Comparison of ENCODE assay signal across 8 mouse cellular contexts in the genomic region with DNA sequence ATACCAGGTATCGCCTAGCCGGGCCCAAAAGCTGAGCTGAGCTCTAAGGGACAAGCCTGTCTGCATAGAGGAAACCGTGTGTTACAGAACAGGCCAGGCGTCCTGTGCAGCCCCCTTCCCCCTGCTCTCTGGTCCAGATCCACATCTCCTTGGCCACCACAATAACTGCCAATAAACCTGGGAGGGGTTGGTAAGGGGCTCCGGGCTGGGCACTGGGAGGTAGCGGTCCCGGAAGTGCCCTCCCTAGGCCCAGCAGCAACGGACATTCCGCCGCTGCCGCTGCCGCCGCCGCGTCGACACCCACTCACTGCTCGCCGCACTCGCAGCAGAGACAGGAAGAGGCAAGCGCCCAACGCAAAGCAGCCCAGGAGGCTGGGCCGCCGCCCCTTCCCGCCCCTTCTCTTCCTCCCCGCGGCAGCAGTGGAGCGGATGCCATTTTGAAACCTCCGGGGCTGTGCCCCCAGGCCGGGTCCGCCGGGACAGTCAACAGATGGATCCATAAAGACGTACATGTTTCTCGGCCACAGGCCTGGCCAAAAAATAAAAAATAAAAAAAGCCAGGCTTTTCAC. TPM values are rescaled to one million over a fixed set of nuclear protein-coding genes. Genes with fewer than 3 reads are reported as not detected.
DNase-seq lines count a peak whose midpoint lies in the region; ATAC-seq and TF ChIP-seq lines count a peak whose summit lies in the region.

No protein-coding gene starts in this region.

- H3K9me3 ChIP-seq in forebrain, embryonic 10.5 days, result no peaks in the 10 kb centered on the region
- no peaks in the 10 kb centered on the region for H3K9me3 ChIP-seq in heart, embryonic 15.5 days (replicated peaks)
- H3K9me3 ChIP-seq in liver, embryonic 16.5 days (replicated peaks; ENCODE audit: control insufficient read depth, low read length), result no peaks in the 10 kb centered on the region
- no peaks in the 10 kb centered on the region for H3K9me3 ChIP-seq in stomach, postnatal 0 days (ENCODE audit: control insufficient read depth, low read length)

- peak; percentile 27 for TF ChIP-seq EP300 in stomach, postnatal 0 days (optimal IDR thresholded peaks at IDR 0.05)

- peaks cover 6% of the 10 kb centered on the region; the same call in 1 of the 2 replicates for H3K4me1 ChIP-seq in bone marrow, adult 2 months (ENCODE audit: control insufficient read depth, insufficient read depth, low read length)
- H3K4me1 ChIP-seq in forebrain, embryonic 10.5 days, result peaks cover 98% of the 10 kb centered on the region
- peaks cover 68% of the 10 kb centered on the region for H3K4me1 ChIP-seq in heart, embryonic 15.5 days (replicated peaks)
- H3K4me1 ChIP-seq in liver, embryonic 16.5 days (ENCODE audit: control insufficient read depth, low read depth, low read length), result peaks cover 67% of the 10 kb centered on the region
- peaks cover 21% of the 10 kb centered on the region for H3K4me1 ChIP-seq in stomach, postnatal 0 days (replicated peaks; ENCODE audit: control insufficient read depth, insufficient read depth)

- H3K4me2 ChIP-seq in heart, embryonic 15.5 days, result peak overlapping the region; percentile 94
- H3K4me2 ChIP-seq in liver, embryonic 16.5 days (ENCODE audit: low read depth, low read length), result peak overlapping the region; percentile 99
- H3K4me2 ChIP-seq in stomach, postnatal 0 days (replicated peaks; ENCODE audit: low read depth), result peak overlapping the region; percentile 99

- under 1% methylated on average over 33 of the region's 33 CpGs for WGBS in bone marrow, adult 2 months
- WGBS in forebrain, embryonic 10.5 days, result 2% methylated on average over 33 of the region's 33 CpGs
- WGBS in heart, embryonic 15.5 days, result 1% methylated on average over 33 of the region's 33 CpGs
- whole genome bisulfite sequencing in liver, embryonic 16.5 days (ENCODE audit: insufficient replicate concordance), result under 1% methylated on average over 33 of the region's 33 CpGs
- WGBS in stomach, postnatal 0 days, result 3% methylated on average over 33 of the region's 33 CpGs

- DNase-seq in CD4-positive, CD25-positive, alpha-beta regulatory T cell, adult 2 months (ENCODE audit: low read depth, low spot score), result peak; percentile 93
- peak; percentile 69 for DNase-seq in forebrain, embryonic 10.5 days (ENCODE audit: extremely low spot score, low spot score)
- DNase-seq in kidney, postnatal 14 days, result peak; percentile 90
- peak; percentile 74 for DNase-seq in neural tube, embryonic 10.5 days (ENCODE audit: extremely low spot score, low spot score)
- DNase-seq in stomach, postnatal 0 days (ENCODE audit: low spot score), result peak; percentile 87

- peak overlapping the region; percentile 100 for H3K9ac ChIP-seq in heart, embryonic 15.5 days
- peak overlapping the region; percentile 92 for H3K9ac ChIP-seq in liver, embryonic 16.5 days (ENCODE audit: low read depth, low read length)
- H3K9ac ChIP-seq in stomach, postnatal 0 days (ENCODE audit: low read length), result peak overlapping the region; percentile 94

- H3K4me3 ChIP-seq in bone marrow, adult 2 months (replicated peaks; ENCODE audit: control insufficient read depth, low read depth, low read length), result peak overlapping the region; percentile 85
- H3K4me3 ChIP-seq in forebrain, embryonic 10.5 days, result peak overlapping the region; percentile 80
- H3K4me3 ChIP-seq in heart, embryonic 15.5 days, result peak overlapping the region; percentile 94
- peak overlapping the region; percentile 78 for H3K4me3 ChIP-seq in liver, embryonic 16.5 days (ENCODE audit: low read depth, low read length)
- H3K4me3 ChIP-seq in stomach, postnatal 0 days (ENCODE audit: low read depth, low read length), result peak overlapping the region; percentile 83

- TF ChIP-seq POLR2A in bone marrow, adult 2 months (IDR thresholded peaks at IDR 0.05; ENCODE audit: borderline replicate concordance, control insufficient read depth, low read depth, low read length), result peak; percentile 96

- H3K36me3 ChIP-seq in forebrain, embryonic 10.5 days (replicated peaks), result peaks cover 48% of the 10 kb centered on the region
- H3K36me3 ChIP-seq in heart, embryonic 15.5 days, result no peaks in the 10 kb centered on the region
- H3K36me3 ChIP-seq in liver, embryonic 16.5 days (ENCODE audit: control insufficient read depth, insufficient read depth), result 0 out of 2 replicates have a peak, but pooled peaks cover 2% of the 10 kb centered on the region
- no peaks in the 10 kb centered on the region for H3K36me3 ChIP-seq in stomach, postnatal 0 days (ENCODE audit: control insufficient read depth, insufficient read depth, low read length)

- ATAC-seq in heart, embryonic 15.5 days (replicated peaks; ENCODE audit: insufficient number of reproducible peaks, insufficient read depth, low FRiP score, low read depth), result peak; percentile 45
- ATAC-seq in liver, embryonic 16.5 days (ENCODE audit: low read depth), result peak; percentile 28
- peak; percentile 54; the same call in 1 of the 2 replicates for ATAC-seq in stomach, postnatal 0 days (ENCODE audit: low FRiP score, low TSS enrichment)

- no peaks in the 10 kb centered on the region for H3K27me3 ChIP-seq in forebrain, embryonic 10.5 days (ENCODE audit: poor library complexity, severe bottlenecking)
- H3K27me3 ChIP-seq in heart, embryonic 15.5 days, result no peaks in the 10 kb centered on the region
- no peaks in the 10 kb centered on the region for H3K27me3 ChIP-seq in liver, embryonic 16.5 days (ENCODE audit: control insufficient read depth, insufficient read depth, low read depth, low read length)
- H3K27me3 ChIP-seq in stomach, postnatal 0 days (ENCODE audit: control insufficient read depth, insufficient read depth, low read length), result no peaks in the 10 kb centered on the region

- H3K27ac ChIP-seq in bone marrow, adult 2 months (ENCODE audit: control insufficient read depth, insufficient read depth, low read depth, low read length, poor library complexity), result peak overlapping the region; percentile 96
- H3K27ac ChIP-seq in forebrain, embryonic 10.5 days, result peak overlapping the region; percentile 97
- H3K27ac ChIP-seq in heart, embryonic 15.5 days, result peak overlapping the region; percentile 89
- peak overlapping the region; percentile 92 for H3K27ac ChIP-seq in liver, embryonic 16.5 days (ENCODE audit: low read length)
- peak overlapping the region; percentile 93 for H3K27ac ChIP-seq in stomach, postnatal 0 days (replicated peaks)

- TF ChIP-seq CTCF in bone marrow, adult 2 months (IDR thresholded peaks at IDR 0.05; ENCODE audit: control insufficient read depth, insufficient read depth, low read length), result no peak
- no peak for TF ChIP-seq CTCF in stomach, postnatal 0 days (IDR thresholded peaks at IDR 0.05; ENCODE audit: low read depth)

RNA-seq across cellular contexts. Expression of a gene that starts 2.0 kb away (rescaled TPM):
- polyA plus RNA-seq in bone marrow, adult 2 months (2011; ENCODE audit: insufficient read depth, insufficient read length, low replicate concordance, missing spikeins), result 198 and 273 TPM in 2 replicates
- 526 and 533 TPM in 2 replicates for polyA plus RNA-seq in forebrain, embryonic 10.5 days (2016; fragmentation: Nextera tagmentation; extraction: Ambion mirVana)
- 367 and 431 TPM in 2 replicates for polyA plus RNA-seq in heart, embryonic 15.5 days (2015; fragmentation: Nextera tagmentation; extraction: Ambion mirVana)
- polyA plus RNA-seq in liver, embryonic 16.5 days (2015; fragmentation: Nextera tagmentation; extraction: Ambion mirVana), result 144 and 153 TPM in 2 replicates
- 189 and 195 TPM in 2 replicates for polyA plus RNA-seq in stomach, postnatal 0 days (2015; fragmentation: Nextera tagmentation; extraction: Ambion mirVana)

RNA-seq across cellular contexts. Expression of a gene that starts 24.1 kb away (rescaled TPM):
- 2.1 TPM in 1 of 2 replicates, not detected in the other for polyA plus RNA-seq in bone marrow, adult 2 months (2011; ENCODE audit: insufficient read depth, insufficient read length, low replicate concordance, missing spikeins)
- polyA plus RNA-seq in forebrain, embryonic 10.5 days (2016; fragmentation: Nextera tagmentation; extraction: Ambion mirVana), result 1.4 and 2.0 TPM in 2 replicates
- 9.7 and 10.7 TPM in 2 replicates for polyA plus RNA-seq in heart, embryonic 15.5 days (2015; fragmentation: Nextera tagmentation; extraction: Ambion mirVana)
- polyA plus RNA-seq in liver, embryonic 16.5 days (2015; fragmentation: Nextera tagmentation; extraction: Ambion mirVana), result 0.33 and 1.4 TPM in 2 replicates
- polyA plus RNA-seq in stomach, postnatal 0 days (2015; fragmentation: Nextera tagmentation; extraction: Ambion mirVana), result 16.3 and 19.1 TPM in 2 replicates

RNA-seq across cellular contexts. Expression of a gene that starts 36.2 kb away (rescaled TPM):
- polyA plus RNA-seq in bone marrow, adult 2 months (2011; ENCODE audit: insufficient read depth, insufficient read length, low replicate concordance, missing spikeins), result 1.8 and 4.7 TPM in 2 replicates
- 8.8 and 9.0 TPM in 2 replicates for polyA plus RNA-seq in forebrain, embryonic 10.5 days (2016; fragmentation: Nextera tagmentation; extraction: Ambion mirVana)
- 2.5 and 3.6 TPM in 2 replicates for polyA plus RNA-seq in heart, embryonic 15.5 days (2015; fragmentation: Nextera tagmentation; extraction: Ambion mirVana)
- polyA plus RNA-seq in liver, embryonic 16.5 days (2015; fragmentation: Nextera tagmentation; extraction: Ambion mirVana), result 60.1 and 75.2 TPM in 2 replicates
- polyA plus RNA-seq in stomach, postnatal 0 days (2015; fragmentation: Nextera tagmentation; extraction: Ambion mirVana), result 0.95 and 1.1 TPM in 2 replicates

RNA-seq across cellular contexts. Expression of a gene that starts 45.7 kb away (rescaled TPM):
- polyA plus RNA-seq in bone marrow, adult 2 months (2011; ENCODE audit: insufficient read depth, insufficient read length, low replicate concordance, missing spikeins), result 172 and 173 TPM in 2 replicates
- polyA plus RNA-seq in forebrain, embryonic 10.5 days (2016; fragmentation: Nextera tagmentation; extraction: Ambion mirVana), result 58.6 and 66.8 TPM in 2 replicates
- polyA plus RNA-seq in heart, embryonic 15.5 days (2015; fragmentation: Nextera tagmentation; extraction: Ambion mirVana), result 31.7 and 45.7 TPM in 2 replicates
- 145 and 166 TPM in 2 replicates for polyA plus RNA-seq in liver, embryonic 16.5 days (2015; fragmentation: Nextera tagmentation; extraction: Ambion mirVana)
- 35.5 and 42.7 TPM in 2 replicates for polyA plus RNA-seq in stomach, postnatal 0 days (2015; fragmentation: Nextera tagmentation; extraction: Ambion mirVana)

RNA-seq across cellular contexts. Expression of a gene that starts 46.3 kb away (rescaled TPM):
- not detected in 2 replicates for polyA plus RNA-seq in bone marrow, adult 2 months (2011; ENCODE audit: insufficient read depth, insufficient read length, low replicate concordance, missing spikeins)
- polyA plus RNA-seq in forebrain, embryonic 10.5 days (2016; fragmentation: Nextera tagmentation; extraction: Ambion mirVana), result 3.9 and 4.1 TPM in 2 replicates
- polyA plus RNA-seq in heart, embryonic 15.5 days (2015; fragmentation: Nextera tagmentation; extraction: Ambion mirVana), result 0.53 and 0.98 TPM in 2 replicates
- polyA plus RNA-seq in liver, embryonic 16.5 days (2015; fragmentation: Nextera tagmentation; extraction: Ambion mirVana), result 1.1 and 1.3 TPM in 2 replicates
- polyA plus RNA-seq in stomach, postnatal 0 days (2015; fragmentation: Nextera tagmentation; extraction: Ambion mirVana), result 2.1 and 2.9 TPM in 2 replicates

Comparison
In these comparisons a context has a peak if more than half of its experiments do, and no peak if none do; other contexts are left out.
1. Peak in every context shown above with its lines: DNase-seq, ATAC-seq, H3K4me3 ChIP-seq and H3K27ac ChIP-seq.